Mouse (Mus musculus): ENCODE results near the gene Olfr798. TPM values are rescaled to one million over a fixed set of nuclear protein-coding genes. Genes with fewer than 3 reads are reported as not detected.

The Olfr798 gene
- not detected in 2 replicates for polyA plus RNA-seq (2015; fragmentation: Nextera tagmentation; extraction: Ambion mirVana)

- 85% methylated on average over 1 of the region's 1 CpGs for WGBS
- no peak for ATAC-seq (ENCODE audit: insufficient read depth, low FRiP score)
- Histone ChIP-seq H3K36me3 (ENCODE audit: control insufficient read depth, insufficient read depth, low read length) (no peaks in the 10 kb centered on the region), H3K4me2 (ENCODE audit: low read depth, low read length) (no peak within 1 kb of the TSS), H3K9ac (ENCODE audit: low read length) (no peak within 1 kb of the TSS), H3K9me3 (replicated peaks; ENCODE audit: control insufficient read depth, low read length) (no peaks in the 10 kb centered on the region), H3K4me3 (replicated peaks; ENCODE audit: low read length) (no peak within 1 kb of the TSS), H3K27me3 (ENCODE audit: control insufficient read depth, insufficient read depth, low read length) (no peaks in the 10 kb centered on the region), H3K27ac (ENCODE audit: low read length) (no peak within 1 kb of the TSS), H3K4me1 (ENCODE audit: control insufficient read depth, insufficient read depth, low read length) (no peaks in the 10 kb centered on the region)
Observed at GRCm38 (mm10) chr10:129627834-129628233, at the start of gene Olfr798. Gene Olfr798 (minus strand): TSS chr10:129627934.

DNA sequence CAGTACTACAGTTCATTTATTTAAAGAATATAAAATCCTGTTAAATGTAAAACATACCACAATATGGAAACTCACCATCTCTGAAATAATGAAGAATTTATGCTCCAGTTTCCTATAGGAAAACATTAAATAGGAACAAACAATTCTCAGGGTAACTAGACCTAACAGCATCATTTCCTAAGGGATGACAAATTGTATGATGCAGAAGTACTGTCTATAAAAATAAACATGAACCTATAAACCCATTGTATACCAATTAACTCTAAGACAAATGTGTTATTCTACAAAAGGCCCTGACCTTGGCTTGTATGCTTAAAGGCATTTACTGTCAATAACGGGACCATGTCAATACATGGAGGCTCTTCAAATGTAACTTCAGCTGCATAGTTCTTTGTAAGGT lies 46.0 kb upstream of the Olfr798 start, which contains the start of gene Olfr801:
TSS of gene Olfr801 (minus strand) at position 101 of the 400 bp plus-strand sequence.
- no peaks in the 10 kb centered on the region for H3K27me3 ChIP-seq (ENCODE audit: control insufficient read depth, insufficient read depth, low read length)
- no peaks in the 10 kb centered on the region for H3K36me3 ChIP-seq (ENCODE audit: control insufficient read depth, insufficient read depth, low read length)
- 58% methylated on average over 1 of the region's 1 CpGs for WGBS
- ATAC-seq (ENCODE audit: insufficient read depth, low FRiP score): no peak
- no peak within 1 kb of the TSS for H3K9ac ChIP-seq (ENCODE audit: low read length)
- H3K27ac ChIP-seq (ENCODE audit: low read length): no peak within 1 kb of the TSS
- H3K4me2 ChIP-seq (ENCODE audit: low read depth, low read length): no peak within 1 kb of the TSS
- no peaks in the 10 kb centered on the region for H3K4me1 ChIP-seq (ENCODE audit: control insufficient read depth, insufficient read depth, low read length)
- no peak within 1 kb of the TSS for H3K4me3 ChIP-seq (replicated peaks; ENCODE audit: low read length)
- no peaks in the 10 kb centered on the region for H3K9me3 ChIP-seq (replicated peaks; ENCODE audit: control insufficient read depth, low read length)

DNA sequence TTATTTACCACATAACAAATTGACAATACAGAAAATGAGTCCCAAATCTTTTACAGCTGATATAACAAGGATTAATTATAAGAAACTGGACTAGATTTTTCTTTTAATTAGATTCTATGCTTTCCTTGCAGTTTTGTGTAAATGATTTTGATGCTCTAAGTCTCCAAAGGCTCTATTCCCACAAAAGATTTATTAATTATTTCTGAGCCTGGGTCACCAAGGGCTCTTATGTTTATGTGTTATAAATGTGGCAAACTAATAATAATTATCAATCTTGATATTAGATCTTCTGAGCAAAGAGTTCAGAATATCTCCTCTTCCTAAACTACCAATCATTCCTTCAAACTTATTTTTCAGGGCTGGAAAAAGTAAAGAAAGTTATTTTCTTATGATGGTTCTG lies 29.7 kb upstream of the Olfr798 start, which contains the start of gene Olfr800:
TSS of gene Olfr800 (plus strand) at position 301 of the 400 bp plus-strand sequence.
- Histone ChIP-seq H3K9ac (ENCODE audit: low read length) (no peak within 1 kb of the TSS), H3K4me1 (ENCODE audit: control insufficient read depth, insufficient read depth, low read length) (no peaks in the 10 kb centered on the region), H3K9me3 (replicated peaks; ENCODE audit: control insufficient read depth, low read length) (no peaks in the 10 kb centered on the region), H3K4me3 (replicated peaks; ENCODE audit: low read length) (no peak within 1 kb of the TSS), H3K27ac (ENCODE audit: low read length) (no peak within 1 kb of the TSS), H3K4me2 (ENCODE audit: low read depth, low read length) (no peak within 1 kb of the TSS), H3K36me3 (ENCODE audit: control insufficient read depth, insufficient read depth, low read length) (no peaks in the 10 kb centered on the region), H3K27me3 (ENCODE audit: control insufficient read depth, insufficient read depth, low read length) (no peaks in the 10 kb centered on the region)
- ATAC-seq (ENCODE audit: insufficient read depth, low FRiP score): no peak

- no peak for ATAC-seq (ENCODE audit: insufficient read depth, low FRiP score)
- no peaks in the 10 kb centered on the region for H3K4me1 ChIP-seq (ENCODE audit: control insufficient read depth, insufficient read depth, low read length)
- 80% methylated on average over 1 of the region's 1 CpGs for WGBS
Observed at GRCm38 (mm10) chr10:129651763-129652162, 24.0 kb upstream of the Olfr798 start.

DNA sequence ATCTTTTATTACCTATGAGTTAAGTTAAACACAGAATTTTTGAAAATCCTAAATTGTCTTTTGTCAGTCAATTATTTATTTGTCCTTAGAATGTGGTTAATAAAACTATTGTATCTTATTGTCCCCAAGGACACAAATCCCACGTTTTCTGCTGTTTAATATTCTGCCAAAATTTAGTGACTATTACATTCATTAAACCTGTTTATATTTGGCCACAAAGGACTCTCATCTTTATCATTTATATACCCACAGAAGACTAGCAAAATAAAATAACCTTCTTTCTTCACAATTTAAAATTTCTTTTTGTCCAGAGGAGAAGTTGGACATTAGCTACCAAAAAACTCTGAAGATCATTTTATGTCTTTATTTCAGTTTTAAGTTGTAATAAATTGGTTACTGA lies 9.4 kb upstream of the Olfr798 start, which contains the start of gene Olfr799:
TSS of gene Olfr799 (plus strand) at position 301 of the 400 bp plus-strand sequence.
- H3K27ac ChIP-seq (ENCODE audit: low read length): no peak within 1 kb of the TSS
- no peaks in the 10 kb centered on the region for H3K4me1 ChIP-seq (ENCODE audit: control insufficient read depth, insufficient read depth, low read length)
- ATAC-seq (ENCODE audit: insufficient read depth, low FRiP score): no peak
- WGBS: 27% methylated on average over 1 of the region's 1 CpGs
- no peaks in the 10 kb centered on the region for H3K36me3 ChIP-seq (ENCODE audit: control insufficient read depth, insufficient read depth, low read length)
- no peaks in the 10 kb centered on the region for H3K27me3 ChIP-seq (ENCODE audit: control insufficient read depth, insufficient read depth, low read length)
- no peak within 1 kb of the TSS for H3K4me2 ChIP-seq (ENCODE audit: low read depth, low read length)
- no peak within 1 kb of the TSS for H3K9ac ChIP-seq (ENCODE audit: low read length)
- H3K9me3 ChIP-seq (replicated peaks; ENCODE audit: control insufficient read depth, low read length): no peaks in the 10 kb centered on the region
- no peak within 1 kb of the TSS for H3K4me3 ChIP-seq (replicated peaks; ENCODE audit: low read length)

More at GRCm38 (mm10) chr10:129651763-129652162, 24.0 kb upstream of the Olfr798 start:
- Histone ChIP-seq H3K27ac (ENCODE audit: low read length) (no peak overlapping the region), H3K4me3 (replicated peaks; ENCODE audit: low read length) (no peak overlapping the region), H3K4me2 (ENCODE audit: low read depth, low read length) (no peak overlapping the region), H3K9me3 (replicated peaks; ENCODE audit: control insufficient read depth, low read length) (no peaks in the 10 kb centered on the region), H3K27me3 (ENCODE audit: control insufficient read depth, insufficient read depth, low read length) (no peaks in the 10 kb centered on the region), H3K9ac (ENCODE audit: low read length) (no peak overlapping the region), H3K36me3 (ENCODE audit: control insufficient read depth, insufficient read depth, low read length) (no peaks in the 10 kb centered on the region)

- Histone ChIP-seq H3K4me1 (ENCODE audit: control insufficient read depth, insufficient read depth, low read length) (no peaks in the 10 kb centered on the region), H3K27ac (ENCODE audit: low read length) (no peak overlapping the region), H3K27me3 (ENCODE audit: control insufficient read depth, insufficient read depth, low read length) (no peaks in the 10 kb centered on the region), H3K4me3 (replicated peaks; ENCODE audit: low read length) (no peak overlapping the region), H3K9me3 (replicated peaks; ENCODE audit: control insufficient read depth, low read length) (no peaks in the 10 kb centered on the region), H3K4me2 (ENCODE audit: low read depth, low read length) (no peak overlapping the region), H3K9ac (ENCODE audit: low read length) (no peak overlapping the region), H3K36me3 (ENCODE audit: control insufficient read depth, insufficient read depth, low read length) (no peaks in the 10 kb centered on the region)
- no peak for ATAC-seq (ENCODE audit: insufficient read depth, low FRiP score)
Observed at GRCm38 (mm10) chr10:129623251-129623650, 4.5 kb downstream of the Olfr798 start.

GRCm38 (mm10) chr10:129621724-129622123 lies 6.0 kb downstream of the Olfr798 start:
- ATAC-seq (ENCODE audit: insufficient read depth, low FRiP score): no peak; the same call in 1 of the 2 replicates
- Histone ChIP-seq H3K36me3 (ENCODE audit: control insufficient read depth, insufficient read depth, low read length) (no peaks in the 10 kb centered on the region), H3K4me1 (ENCODE audit: control insufficient read depth, insufficient read depth, low read length) (no peaks in the 10 kb centered on the region), H3K27ac (ENCODE audit: low read length) (no peak overlapping the region), H3K27me3 (ENCODE audit: control insufficient read depth, insufficient read depth, low read length) (no peaks in the 10 kb centered on the region), H3K4me2 (ENCODE audit: low read depth, low read length) (no peak overlapping the region), H3K4me3 (replicated peaks; ENCODE audit: low read length) (no peak overlapping the region), H3K9ac (ENCODE audit: low read length) (no peak overlapping the region), H3K9me3 (replicated peaks; ENCODE audit: control insufficient read depth, low read length) (no peaks in the 10 kb centered on the region)
- WGBS: 19% methylated on average over 1 of the region's 1 CpGs

GRCm38 (mm10) chr10:129612470-129612869 lies 15.3 kb downstream of the Olfr798 start, which contains the start of gene Olfr796:
Gene Olfr796 (minus strand): TSS chr10:129612570.
- ATAC-seq (ENCODE audit: insufficient read depth, low FRiP score): no peak
- Histone ChIP-seq H3K36me3 (ENCODE audit: control insufficient read depth, insufficient read depth, low read length) (no peaks in the 10 kb centered on the region), H3K9me3 (replicated peaks; ENCODE audit: control insufficient read depth, low read length) (no peaks in the 10 kb centered on the region), H3K4me1 (ENCODE audit: control insufficient read depth, insufficient read depth, low read length) (no peaks in the 10 kb centered on the region), H3K4me3 (replicated peaks; ENCODE audit: low read length) (no peak within 1 kb of the TSS), H3K9ac (ENCODE audit: low read length) (no peak within 1 kb of the TSS), H3K27me3 (ENCODE audit: control insufficient read depth, insufficient read depth, low read length) (no peaks in the 10 kb centered on the region), H3K4me2 (ENCODE audit: low read depth, low read length) (no peak within 1 kb of the TSS), H3K27ac (ENCODE audit: low read length) (no peak within 1 kb of the TSS)
- 94% methylated on average over 1 of the region's 1 CpGs for WGBS

DNA sequence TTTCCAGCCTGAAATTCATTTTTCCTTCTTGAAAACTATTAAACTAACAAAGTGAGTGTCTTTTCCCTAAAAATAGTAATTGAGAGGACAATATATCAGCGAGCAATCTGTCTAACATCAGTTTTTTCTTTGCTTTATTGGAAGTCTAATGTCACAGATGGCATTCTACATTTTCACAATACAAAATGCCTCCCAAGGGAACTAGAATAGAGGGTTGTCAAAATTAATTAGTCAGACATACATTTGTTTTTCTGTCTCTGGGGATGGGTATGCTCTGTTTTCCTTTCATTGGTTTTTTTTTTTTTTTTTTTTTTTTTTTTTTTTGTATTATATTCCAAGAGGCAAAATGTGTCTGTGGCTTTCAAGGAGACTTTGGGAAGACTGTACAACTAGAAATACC lies 50.7 kb downstream of the Olfr798 start:
- Histone ChIP-seq H3K27ac (ENCODE audit: low read length) (no peak overlapping the region), H3K36me3 (ENCODE audit: control insufficient read depth, insufficient read depth, low read length) (no peaks in the 10 kb centered on the region), H3K4me3 (replicated peaks; ENCODE audit: low read length) (no peak overlapping the region), H3K9ac (ENCODE audit: low read length) (no peak overlapping the region), H3K27me3 (ENCODE audit: control insufficient read depth, insufficient read depth, low read length) (no peaks in the 10 kb centered on the region), H3K9me3 (replicated peaks; ENCODE audit: control insufficient read depth, low read length) (no peaks in the 10 kb centered on the region), H3K4me2 (ENCODE audit: low read depth, low read length) (no peak overlapping the region), H3K4me1 (ENCODE audit: control insufficient read depth, insufficient read depth, low read length) (no peaks in the 10 kb centered on the region)
- ATAC-seq (ENCODE audit: insufficient read depth, low FRiP score): no peak
- 60% methylated on average over 1 of the region's 1 CpGs for WGBS

All from stomach, embryonic 16.5 days (tissue).